Mouse (Mus musculus) myocyte (in vitro differentiated cells): ENCODE measurements around the gene Sacm1l. TPM values are rescaled to one million over a fixed set of nuclear protein-coding genes. Genes with fewer than 3 reads are reported as not detected.

Experiments
- H3K27me3 ChIP-seq: one replicate; pipeline ENCODE4 v1.6.1; 2011; ENCODE audit not compliant: control insufficient read depth, insufficient read depth, insufficient read length
- H3K36me3 ChIP-seq: one replicate; pipeline ENCODE4 v1.6.1; 2011; ENCODE audit not compliant: control insufficient read depth, insufficient read depth
- H3K4me2 ChIP-seq: one replicate; pipeline ENCODE4 v1.6.1; 2011; ENCODE audit warnings: low read depth, control low read depth
- H3K4me3 ChIP-seq: one replicate; pipeline ENCODE4 v1.5.1; 2011; ENCODE audit warnings: mild to moderate bottlenecking, control low read depth, moderate library complexity
- H3K79me2 ChIP-seq: one replicate; pipeline ENCODE4 v1.6.1; 2011; ENCODE audit not compliant: control insufficient read depth, insufficient read depth
- H3ac ChIP-seq: one replicate; pipeline ENCODE4 v1.6.1; 2011; ENCODE audit not compliant: control insufficient read depth, insufficient read length
- CEBPB ChIP-seq: IDR thresholded peaks from 2 replicates; pipeline ENCODE4 v1.6.1; 2011; ENCODE audit warnings: mild to moderate bottlenecking, moderate library complexity; ENCODE audit not compliant: poor library complexity, insufficient read depth, severe bottlenecking
- E2F4 ChIP-seq: IDR thresholded peaks from one replicate; pipeline ENCODE4 v1.6.1; 2011; ENCODE audit warnings: mild to moderate bottlenecking, control low read depth, moderate library complexity; ENCODE audit not compliant: insufficient read depth
- MAX ChIP-seq: IDR thresholded peaks from one replicate; pipeline ENCODE4 v1.6.1; 2011; ENCODE audit warnings: low read depth, mild to moderate bottlenecking, control low read depth
- MYOD1 ChIP-seq, 3 experiments: IDR thresholded peaks; one replicate each; pipeline ENCODE4 v1.6.1; 2011; ENCODE audit warnings: control low read depth in 2 of 3, low read depth in 2 of 3, mild to moderate bottlenecking in 2 of 3, moderate library complexity in 1 of 3; ENCODE audit not compliant: insufficient read length in 2 of 3, control insufficient read depth in 1 of 3
- MYOG ChIP-seq, 3 experiments: IDR thresholded peaks; one replicate each; pipeline ENCODE4 v1.6.1; 2011; ENCODE audit warnings: control low read depth in 2 of 3, low read depth in 2 of 3, mild to moderate bottlenecking in 2 of 3; ENCODE audit not compliant: insufficient read length in 2 of 3, control insufficient read depth in 1 of 3, insufficient read depth in 1 of 3
- POLR2A ChIP-seq: IDR thresholded peaks from one replicate; pipeline ENCODE4 v1.6.1; 2011; ENCODE audit warnings: low read depth, mild to moderate bottlenecking, control low read depth, moderate library complexity; ENCODE audit not compliant: insufficient read length
- POLR2AphosphoS2 ChIP-seq: IDR thresholded peaks from one replicate; pipeline ENCODE4 v1.6.1; 2011; ENCODE audit warnings: low read depth, control low read depth; ENCODE audit not compliant: insufficient read length
- REST ChIP-seq: IDR thresholded peaks from one replicate; pipeline ENCODE4 v1.6.1; 2011; ENCODE audit warnings: mild to moderate bottlenecking, control low read depth, moderate library complexity; ENCODE audit not compliant: insufficient read depth, insufficient read length
- SRF ChIP-seq: IDR thresholded peaks from one replicate; pipeline ENCODE4 v1.6.1; 2011; ENCODE audit warnings: low read depth; ENCODE audit not compliant: control insufficient read depth, insufficient read length
- TCF12 ChIP-seq: IDR thresholded peaks from one replicate; pipeline ENCODE4 v1.6.1; 2011; ENCODE audit warnings: mild to moderate bottlenecking, control low read depth; ENCODE audit not compliant: poor library complexity, insufficient read depth, severe bottlenecking
- TCF3 ChIP-seq: IDR thresholded peaks from one replicate; pipeline ENCODE4 v1.6.1; 2011; ENCODE audit warnings: low read depth, control low read depth; ENCODE audit not compliant: insufficient read length
- USF1 ChIP-seq: IDR thresholded peaks from one replicate; pipeline ENCODE4 v1.6.1; 2011; ENCODE audit warnings: low read depth, mild to moderate bottlenecking, control low read depth, moderate library complexity
- polyA plus RNA-seq: library from polyadenylated mRNA; unstranded; fragments of >200 nt; fragmentation: generic; extraction: Trizol; gene quantifications from one replicate; pipeline ENCODE4 v1.2.1, GENCODE M21; 2012; ENCODE audit warnings: missing spikeins

Sacm1l gene
- polyA plus RNA-seq, 1 experiment, result 11.0 TPM

- TF ChIP-seq TCF12 (no peak), POLR2A (no peak), MAX (no peak), SRF (no peak), MYOD1 (IDR thresholded peaks at IDR 0.05; ENCODE audit: control insufficient read depth in 1 of 3, insufficient read length in 2 of 3, low read depth in 2 of 3) (no peak), TCF3 (no peak), REST (no peak), E2F4 (no peak)
- Histone ChIP-seq H3ac (no peak overlapping the region), H3K4me2 (no peak overlapping the region), H3K27me3 (no peaks in the 10 kb centered on the region), H3K79me2 (no peaks in the 10 kb centered on the region), H3K4me3 (no peak overlapping the region), H3K36me3 (no peaks in the 10 kb centered on the region)
These were observed 109.1 kb downstream of the Sacm1l start for GRCm38 (mm10) chr9:123638668-123639089.

- no peak overlapping the region for H3K4me3 ChIP-seq
- H3ac ChIP-seq, result no peak overlapping the region
- H3K36me3 ChIP-seq, result no peaks in the 10 kb centered on the region
- TF ChIP-seq TCF3 (no peak), REST (no peak), CEBPB (no peak), E2F4 (no peak), MYOG (IDR thresholded peaks at IDR 0.05; ENCODE audit: control insufficient read depth in 1 of 3, insufficient read depth in 1 of 3, insufficient read length in 2 of 3, low read depth in 2 of 3) (no peak), USF1 (no peak), POLR2A (no peak), MAX (no peak), POLR2AphosphoS2 (no peak), SRF (no peak), MYOD1 (IDR thresholded peaks at IDR 0.05; ENCODE audit: control insufficient read depth in 1 of 3, insufficient read length in 2 of 3, low read depth in 2 of 3) (no peak), TCF12 (no peak)
- no peak overlapping the region for H3K4me2 ChIP-seq
- H3K27me3 ChIP-seq, result no peaks in the 10 kb centered on the region
- H3K79me2 ChIP-seq, result no peaks in the 10 kb centered on the region
These were observed 110.5 kb downstream of the Sacm1l start for GRCm38 (mm10) chr9:123640106-123640505.

Other genes with a start within 250 kb of the Sacm1l start
- 579 TPM for gene Lars2, start 162.8 kb upstream of the Sacm1l start, polyA plus RNA-seq
- 23.5 TPM for gene Limd1, start 51.1 kb upstream of the Sacm1l start, polyA plus RNA-seq
- 0.02 TPM for gene Slc6a20b, start 102.8 kb downstream of the Sacm1l start, polyA plus RNA-seq
- 0.06 TPM for gene Ccr9, start 148.7 kb downstream of the Sacm1l start, polyA plus RNA-seq
- gene Slc6a20a, start 149.1 kb downstream of the Sacm1l start, polyA plus RNA-seq, result 0.01 TPM
- 7.4 TPM for gene Lztfl1, start 187.9 kb downstream of the Sacm1l start, polyA plus RNA-seq